Mouse (Mus musculus) kidney, adult 9 months (tissue): ENCODE results near the gene Mrpl24.

Source experiments
- DNase-seq: peaks from one replicate; pipeline ENCODE4 v3.0.0; 2022

Mrpl24 gene

GRCm38 (mm10) chr3:87948378-87949265, 29.3 kb downstream of the Mrpl24 start, which contains the start of gene Crabp2:
TSS of gene Crabp2 (plus strand) at chr3:87948666.
- DNase-seq = no peak

DNA sequence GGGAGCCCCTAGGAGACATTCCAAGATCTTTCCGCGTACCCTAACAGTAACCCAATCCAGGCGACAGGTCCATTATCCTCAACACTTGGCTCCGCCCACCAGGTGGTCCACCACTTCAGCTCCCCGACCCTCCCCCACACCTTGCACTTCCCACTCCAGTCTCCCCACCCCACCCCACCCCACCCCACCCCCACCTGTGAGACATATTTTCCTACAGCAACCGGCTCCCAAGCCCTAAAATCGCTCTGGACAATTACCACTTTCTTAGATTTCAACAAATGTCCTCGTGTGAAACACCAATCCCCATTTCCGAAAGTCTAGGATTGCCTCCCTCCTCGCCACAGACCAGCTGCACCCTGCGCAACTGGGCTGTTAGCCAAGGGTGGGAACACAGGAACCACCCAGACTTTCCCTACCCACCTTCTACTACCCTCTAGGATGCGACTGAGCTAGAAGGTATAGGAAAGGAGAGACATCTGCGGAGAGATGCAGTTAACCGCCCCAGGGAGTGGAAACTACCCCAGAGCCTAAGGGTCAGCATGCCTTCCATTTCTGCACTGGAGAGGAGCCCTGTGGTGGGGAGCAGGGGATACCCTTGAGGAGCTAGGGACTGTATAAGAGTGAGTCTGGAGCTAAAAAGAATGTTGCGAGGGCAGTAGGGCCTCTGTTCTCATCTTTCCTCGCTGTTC, 30.1 kb downstream of the Mrpl24 start:
- DNase-seq = no peak

GRCm38 (mm10) chr3:87949955-87950515, 30.7 kb downstream of the Mrpl24 start:
- DNase-seq = no peak

- no peak for DNase-seq
Observed at GRCm38 (mm10) chr3:87951946-87952345, 32.6 kb downstream of the Mrpl24 start.

- DNase-seq = no peak
Observed at GRCm38 (mm10) chr3:87952440-87952839, 33.1 kb downstream of the Mrpl24 start.

GRCm38 (mm10) chr3:87958056-87958455, 38.8 kb downstream of the Mrpl24 start:
- no peak for DNase-seq

DNA sequence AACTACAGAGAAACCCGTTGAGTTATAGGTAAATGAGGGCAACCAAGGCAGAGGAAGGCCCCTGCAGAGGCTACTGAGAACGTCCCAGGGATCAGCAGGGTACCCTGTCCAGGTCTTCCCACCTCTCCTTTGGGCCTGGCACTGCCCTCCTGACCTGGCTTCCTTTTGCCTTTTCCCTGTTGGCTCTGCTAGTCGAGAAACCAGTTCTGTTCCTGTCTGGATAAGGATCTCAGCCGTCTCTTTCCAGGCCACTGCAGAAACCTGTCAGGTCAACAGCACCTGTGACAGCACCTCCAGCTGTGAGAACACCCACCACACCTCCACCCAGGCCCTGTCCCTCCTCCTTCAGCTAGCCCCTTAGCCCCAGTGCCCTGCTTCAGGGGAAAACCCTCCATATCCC, 39.2 kb downstream of the Mrpl24 start:
- DNase-seq = no peak

GRCm38 (mm10) chr3:87958967-87959366, 39.7 kb downstream of the Mrpl24 start:
- no peak for DNase-seq

DNA sequence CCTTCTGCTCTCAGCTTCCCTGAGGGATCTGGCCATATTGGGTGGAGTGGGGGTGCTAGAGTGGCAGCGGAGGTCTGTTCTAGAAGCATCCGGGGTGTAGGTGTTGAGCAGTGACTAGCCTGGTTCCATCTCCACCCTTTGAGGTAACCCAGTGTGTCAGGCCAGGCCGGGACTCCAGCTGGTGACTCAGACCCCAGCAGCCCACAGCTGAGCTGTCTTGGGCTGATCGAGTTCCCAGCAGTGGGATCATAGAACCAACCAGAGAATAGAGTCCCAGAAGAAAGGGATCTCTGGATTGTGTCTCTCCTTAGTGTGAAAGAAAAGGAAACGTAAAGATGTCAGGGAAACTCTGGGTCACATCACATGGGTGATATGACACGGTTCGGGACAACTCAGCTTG, 40.1 kb downstream of the Mrpl24 start:
- DNase-seq = no peak

DNA sequence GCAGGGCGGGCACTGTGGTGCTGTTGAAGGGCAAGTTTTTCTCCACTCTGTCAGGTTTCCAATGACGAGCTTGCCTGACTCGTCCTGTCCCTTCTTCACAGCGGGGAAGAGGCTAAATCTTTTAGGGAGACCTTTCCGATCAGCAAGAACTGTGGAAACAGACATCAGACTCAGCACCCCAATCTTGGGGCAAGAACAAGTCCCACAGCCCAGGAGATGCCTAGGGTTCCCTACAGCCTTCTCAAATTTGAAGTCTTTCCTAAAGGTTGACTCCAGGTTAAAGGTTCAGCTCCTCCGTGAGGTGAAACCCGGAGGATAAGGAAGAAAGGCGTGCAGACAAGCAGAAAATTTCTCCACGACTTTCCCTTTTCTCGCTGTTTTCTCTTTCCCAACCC, 40.9 kb downstream of the Mrpl24 start:
- no peak for DNase-seq

- peak; percentile 91 for DNase-seq
Observed at GRCm38 (mm10) chr3:87960586-87961191, 41.4 kb downstream of the Mrpl24 start.

- peak; percentile 74 for DNase-seq
Observed at GRCm38 (mm10) chr3:87970184-87970938, 51.1 kb downstream of the Mrpl24 start.

- DNase-seq = peak; percentile 63
Observed at GRCm38 (mm10) chr3:87970939-87971488, 51.7 kb downstream of the Mrpl24 start, which contains the start of gene Nes. TSS of gene Nes (plus strand) at chr3:87971078.

GRCm38 (mm10) chr3:87971489-87972202, 52.3 kb downstream of the Mrpl24 start:
- no peak for DNase-seq

- no peak for DNase-seq
Observed at GRCm38 (mm10) chr3:87972203-87972664, 52.9 kb downstream of the Mrpl24 start.

DNA sequence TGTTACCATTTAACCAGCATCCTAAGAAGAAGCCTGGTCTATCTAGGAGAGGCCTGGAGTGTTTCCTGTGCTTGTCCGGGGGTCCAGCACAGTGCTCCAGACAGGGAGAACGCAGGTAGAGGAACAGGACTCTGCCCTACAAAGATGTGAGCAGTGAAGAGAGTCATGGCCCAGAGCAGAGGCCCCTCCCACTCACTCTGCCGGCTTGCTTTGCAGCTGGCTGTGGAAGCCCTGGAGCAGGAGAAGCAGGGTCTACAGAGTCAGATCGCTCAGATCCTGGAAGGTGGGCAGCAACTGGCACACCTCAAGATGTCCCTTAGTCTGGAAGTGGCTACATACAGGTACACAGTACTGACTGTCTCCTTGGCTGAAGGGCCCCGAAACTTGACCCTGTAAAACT, 53.5 kb downstream of the Mrpl24 start:
- no peak for DNase-seq
